Mouse (Mus musculus) liver, embryonic 16.5 days (tissue): ENCODE measurements around the gene Olfr704. TPM values are rescaled to one million over a fixed set of nuclear protein-coding genes. Genes with fewer than 3 reads are reported as not detected.

Source experiments
- ATAC-seq: fragments of 200-750 bp; cut with Nextera tagmentation; 2 replicates; pipeline ENCODE4 v1.8.0; 2017; ENCODE audit warnings: low read depth, mild to moderate bottlenecking, moderate number of reproducible peaks, moderate library complexity
- H3K27ac ChIP-seq: fragments of 300-500 bp; sonication (generic); 2 replicates; pipeline ENCODE4 v1.5.1; 2014; ENCODE audit warnings: mild to moderate bottlenecking, low read length
- H3K27me3 ChIP-seq: fragments of 300-500 bp; sonication (generic); 2 replicates; pipeline ENCODE4 v1.6.1; 2014; ENCODE audit warnings: low read depth, low read length, mixed read lengths; ENCODE audit not compliant: control insufficient read depth, insufficient read depth
- H3K36me3 ChIP-seq: fragments of 300-500 bp; sonication (generic); 2 replicates; pipeline ENCODE4 v1.6.1; 2014; ENCODE audit warnings: mild to moderate bottlenecking; ENCODE audit not compliant: control insufficient read depth, insufficient read depth
- H3K4me1 ChIP-seq: fragments of 300-500 bp; sonication (generic); 2 replicates; pipeline ENCODE4 v1.6.1; 2014; ENCODE audit warnings: low read depth, low read length, mixed read lengths; ENCODE audit not compliant: control insufficient read depth
- H3K4me2 ChIP-seq: fragments of 300-500 bp; sonication (generic); 2 replicates; pipeline ENCODE4 v1.6.1; 2014; ENCODE audit warnings: low read depth, low read length, mixed read lengths
- H3K4me3 ChIP-seq: fragments of 300-500 bp; sonication (generic); 2 replicates; pipeline ENCODE4 v1.5.1; 2014; ENCODE audit warnings: low read depth, mild to moderate bottlenecking, low read length
- H3K9ac ChIP-seq: fragments of 300-500 bp; sonication (generic); 2 replicates; pipeline ENCODE4 v1.6.1; 2014; ENCODE audit warnings: low read depth, low read length
- H3K9me3 ChIP-seq: fragments of 300-500 bp; sonication (generic); replicated peaks from 2 replicates; pipeline ENCODE4 v1.6.1; 2016; ENCODE audit warnings: low read length; ENCODE audit not compliant: control insufficient read depth
- WGBS: fragments of 180-500 bp; shearing (Covaris S2); extraction: QIAGEN DNeasy Blood & Tissue Kit; methylation state at CpG from one replicate; pipeline ENCODE4 v1.1.7; 2014; ENCODE audit not compliant: insufficient replicate concordance; 5-methylcytosine and 5-hydroxymethylcytosine counted together
- polyA plus RNA-seq: library from polyadenylated mRNA; unstranded; fragments of >200 nt; fragmentation: Nextera tagmentation; extraction: Ambion mirVana; gene quantifications from 2 replicates; pipeline ENCODE4 v1.2.1, GENCODE M21; 2015

Gene Olfr704
- polyA plus RNA-seq, 1 experiment from 2014 or later, result not detected

GRCm38 (mm10) chr7:106907676-106908075 lies 44.7 kb downstream of the Olfr704 start, which contains the start of gene Olfr1532-ps1:
TSS of gene Olfr1532-ps1 (plus strand) at chr7:106908001.
- Histone ChIP-seq H3K9me3 (no peaks in the 10 kb centered on the region), H3K27ac (no peak within 1 kb of the TSS), H3K36me3 (no peaks in the 10 kb centered on the region), H3K4me2 (no peak within 1 kb of the TSS), H3K4me1 (no peaks in the 10 kb centered on the region), H3K27me3 (no peaks in the 10 kb centered on the region), H3K9ac (no peak within 1 kb of the TSS), H3K4me3 (no peak within 1 kb of the TSS)
- no peak for ATAC-seq
- 40% methylated on average over 2 of the region's 2 CpGs for WGBS

Other genes with a start within 250 kb of the Olfr704 start
- gene Olfr693, start 182.6 kb upstream of the Olfr704 start, polyA plus RNA-seq, result not detected in 2 replicates
- not detected in 2 replicates for gene Olfr694, start 171.4 kb upstream of the Olfr704 start, polyA plus RNA-seq
- not detected in 2 replicates for gene Olfr695, start 146.8 kb upstream of the Olfr704 start, polyA plus RNA-seq
- not detected in 2 replicates for gene Olfr697, start 120.7 kb upstream of the Olfr704 start, polyA plus RNA-seq
- not detected in 2 replicates for gene Olfr698, start 107.8 kb upstream of the Olfr704 start, polyA plus RNA-seq
- not detected in 2 replicates for gene Olfr699, start 70.0 kb upstream of the Olfr704 start, polyA plus RNA-seq
- not detected in 2 replicates for gene Olfr700, start 54.4 kb upstream of the Olfr704 start, polyA plus RNA-seq
- not detected in 2 replicates for gene Olfr701, start 49.1 kb upstream of the Olfr704 start, polyA plus RNA-seq
- not detected in 2 replicates for gene Olfr702, start 29.3 kb upstream of the Olfr704 start, polyA plus RNA-seq
- gene Olfr703, start 19.8 kb upstream of the Olfr704 start, polyA plus RNA-seq, result not detected in 2 replicates
- not detected in 2 replicates for gene Olfr705, start 13.7 kb downstream of the Olfr704 start, polyA plus RNA-seq
- gene Olfr706, start 25.0 kb downstream of the Olfr704 start, polyA plus RNA-seq, result not detected in 2 replicates
- gene Olfr707, start 38.1 kb downstream of the Olfr704 start, polyA plus RNA-seq, result not detected in 2 replicates
- not detected in 2 replicates for gene Olfr1532-ps1, start 44.8 kb downstream of the Olfr704 start, polyA plus RNA-seq
- gene Olfr709-ps1, start 69.0 kb downstream of the Olfr704 start, polyA plus RNA-seq, result not detected in 2 replicates
- gene Olfr710, start 85.1 kb downstream of the Olfr704 start, polyA plus RNA-seq, result not detected in 2 replicates
- not detected in 2 replicates for gene Olfr6, start 100.8 kb downstream of the Olfr704 start, polyA plus RNA-seq
- not detected in 2 replicates for gene Olfr711, start 112.3 kb downstream of the Olfr704 start, polyA plus RNA-seq
- gene Olfr2, start 142.9 kb downstream of the Olfr704 start, polyA plus RNA-seq, result not detected in 2 replicates
- not detected in 2 replicates for gene Olfr713, start 168.0 kb downstream of the Olfr704 start, polyA plus RNA-seq
- gene Olfr714, start 207.8 kb downstream of the Olfr704 start, polyA plus RNA-seq, result not detected in 2 replicates
- not detected in 2 replicates for gene Olfr17, start 230.0 kb downstream of the Olfr704 start, polyA plus RNA-seq
- not detected in 2 replicates for gene Olfr715b, start 247.2 kb downstream of the Olfr704 start, polyA plus RNA-seq